Mouse (Mus musculus): ENCODE measurements around the gene Pick1.

Gene Pick1

GRCm38 (mm10) chr15:79229058-79229821, at the start of gene Pick1, which contains the start of gene Gm49486:
Gene Pick1, plus strand, starts transcription at chr15:79229173.
Gene Gm49486, plus strand, starts transcription at chr15:79229391.
- in situ Hi-C loops (cut with MboI, MseI), result loop anchor here in 1 of 2 experiments (5.0 kb wide), 1 partner anchor 238 kb away; no protein-coding TSS in a partner anchor

DNA sequence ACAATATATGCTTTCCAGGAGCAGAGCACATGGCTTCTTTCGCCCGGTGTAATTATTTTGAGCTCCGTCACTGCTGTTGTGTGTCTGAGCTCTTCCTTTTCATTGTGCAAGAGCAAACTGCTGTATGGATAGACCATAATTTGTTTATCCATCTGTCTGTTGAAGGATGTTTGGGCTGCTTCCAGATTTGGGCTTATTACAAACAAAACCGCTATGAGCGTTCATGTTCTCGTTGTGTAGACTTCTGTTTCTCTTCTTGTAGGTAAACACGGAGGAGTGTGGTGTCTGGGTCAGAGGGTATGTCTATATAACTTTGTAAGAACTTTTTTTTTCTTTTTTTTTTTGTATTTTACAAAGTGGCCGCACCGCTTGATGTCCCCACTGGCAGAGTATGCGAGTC, 43.8 kb upstream of the Pick1 start:
- in situ Hi-C loops (cut with MboI, MseI), result no loop called here

- in situ Hi-C loops (cut with MboI, MseI), result no loop called here
Measured at GRCm38 (mm10) chr15:79187819-79188218, 41.2 kb upstream of the Pick1 start.

GRCm38 (mm10) chr15:79191426-79191825, 37.5 kb upstream of the Pick1 start:
- in situ Hi-C loops (cut with MboI, MseI), result no loop called here

DNA sequence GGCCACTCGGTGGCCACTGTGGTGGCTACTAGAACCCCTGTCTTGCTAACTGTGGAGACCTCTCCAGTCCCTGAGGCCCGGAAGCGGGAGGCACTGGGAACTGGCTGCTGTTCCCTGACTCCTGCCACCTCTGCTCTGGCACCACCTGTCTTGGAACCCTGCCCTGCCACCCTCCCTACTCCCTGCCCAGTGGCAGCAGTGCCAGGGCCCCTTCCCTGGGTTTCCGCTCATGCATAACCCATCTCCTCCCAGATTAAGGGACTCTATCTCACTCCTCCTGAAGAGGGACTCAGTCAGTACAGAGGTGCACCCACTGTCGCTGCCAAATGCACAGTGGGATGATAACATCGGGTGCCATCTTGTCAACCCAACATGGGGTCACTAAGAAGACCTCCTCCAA, 36.5 kb upstream of the Pick1 start:
- in situ Hi-C loops (cut with MboI, MseI), result no loop called here

DNA sequence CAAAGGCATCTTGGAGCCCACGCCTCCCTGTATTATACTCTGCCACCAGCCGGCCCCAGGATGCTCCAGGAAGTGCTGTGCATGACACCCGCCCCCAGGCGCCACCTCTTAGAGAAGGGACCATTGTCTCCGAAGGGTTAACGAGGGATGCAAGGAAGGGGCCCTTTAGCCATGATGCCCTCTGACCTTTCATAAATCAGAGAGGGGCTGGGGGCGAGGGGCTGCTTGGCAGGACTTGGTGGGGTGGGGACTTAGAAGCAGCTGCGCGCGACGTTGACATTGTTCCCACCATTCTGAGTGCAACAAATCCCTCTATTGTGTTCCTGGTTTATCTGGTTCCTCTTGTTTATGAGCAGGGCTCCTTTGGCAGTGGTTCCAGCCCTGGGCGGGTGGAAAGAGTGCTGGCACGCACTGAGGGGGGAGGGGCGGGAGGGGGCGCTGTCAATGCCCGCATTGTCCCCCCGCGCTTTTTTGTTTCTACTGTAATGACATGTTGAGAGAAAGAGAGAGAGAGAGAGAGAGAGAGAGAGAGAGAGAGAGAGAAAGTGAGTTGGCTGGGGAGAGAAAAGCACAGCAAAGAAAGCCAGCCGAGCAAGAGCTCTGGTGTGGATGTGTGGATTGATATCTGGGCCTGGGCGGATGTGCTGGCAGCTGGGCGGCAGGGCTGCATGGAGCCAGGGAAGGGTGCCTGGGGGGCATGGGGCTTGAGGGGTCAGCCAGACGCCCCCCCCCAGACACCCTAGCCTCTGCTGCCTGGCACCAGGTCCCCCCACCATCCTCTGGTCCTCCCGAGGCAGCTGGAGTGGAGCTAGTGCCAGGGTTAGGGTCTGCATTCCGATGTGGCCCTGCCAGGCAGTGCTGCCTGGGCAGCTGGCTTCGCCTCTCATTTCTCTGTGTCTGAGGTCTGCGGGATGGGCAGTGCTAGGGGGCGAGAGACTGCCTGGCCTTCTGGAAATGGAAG, 35.8 kb upstream of the Pick1 start:
- in situ Hi-C loops (cut with MboI, MseI), result no loop called here

DNA sequence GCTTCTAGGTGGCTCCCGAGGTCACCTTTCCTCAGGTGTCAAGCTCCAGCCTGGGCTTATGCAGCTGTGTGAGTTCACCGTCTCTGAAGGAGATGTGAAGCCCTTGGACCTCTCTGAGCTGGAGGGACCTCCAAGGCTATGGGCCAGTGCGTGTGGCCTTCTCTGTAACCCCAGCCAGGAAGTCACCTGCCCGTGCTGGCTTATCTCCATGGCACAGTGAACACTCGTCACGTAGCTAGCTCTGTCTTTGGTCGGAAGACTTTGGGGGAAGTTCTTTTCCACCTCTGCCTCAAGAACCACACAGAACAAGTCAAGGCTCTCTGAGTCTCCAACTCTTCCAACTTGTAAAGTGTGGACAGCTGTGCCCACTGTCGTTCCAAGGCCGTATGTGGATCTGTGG, 34.9 kb upstream of the Pick1 start:
- in situ Hi-C loops (cut with MboI, MseI), result no loop called here

- in situ Hi-C loops (cut with MboI, MseI), result loop anchor here in 1 of 2 experiments (5.0 kb wide), 1 partner anchor 102 kb away; no protein-coding TSS in a partner anchor
Measured at GRCm38 (mm10) chr15:79194946-79195345, 34.0 kb upstream of the Pick1 start.

DNA sequence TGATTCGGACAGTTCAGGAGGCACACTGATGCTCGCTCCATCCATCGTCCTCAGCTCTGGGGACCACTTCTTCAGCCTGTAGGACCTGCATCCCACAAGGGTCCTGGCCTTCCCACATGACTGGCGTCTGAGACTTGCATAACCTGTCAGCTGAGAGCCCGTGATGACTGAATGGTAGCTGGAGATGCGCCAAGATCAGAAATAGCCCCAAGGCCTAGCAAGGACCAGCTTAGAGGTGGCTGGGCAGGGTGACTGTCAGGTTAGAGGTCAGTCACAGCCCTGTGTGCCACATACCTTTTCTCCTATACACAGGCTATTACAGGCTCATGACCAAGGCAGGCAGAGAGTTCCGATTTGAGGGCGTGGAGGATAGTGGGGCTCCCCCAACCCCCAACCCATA, 33.5 kb upstream of the Pick1 start:
- in situ Hi-C loops (cut with MboI, MseI), result loop anchor here in 1 of 2 experiments (5.0 kb wide), 1 partner anchor 102 kb away; no protein-coding TSS in a partner anchor

DNA sequence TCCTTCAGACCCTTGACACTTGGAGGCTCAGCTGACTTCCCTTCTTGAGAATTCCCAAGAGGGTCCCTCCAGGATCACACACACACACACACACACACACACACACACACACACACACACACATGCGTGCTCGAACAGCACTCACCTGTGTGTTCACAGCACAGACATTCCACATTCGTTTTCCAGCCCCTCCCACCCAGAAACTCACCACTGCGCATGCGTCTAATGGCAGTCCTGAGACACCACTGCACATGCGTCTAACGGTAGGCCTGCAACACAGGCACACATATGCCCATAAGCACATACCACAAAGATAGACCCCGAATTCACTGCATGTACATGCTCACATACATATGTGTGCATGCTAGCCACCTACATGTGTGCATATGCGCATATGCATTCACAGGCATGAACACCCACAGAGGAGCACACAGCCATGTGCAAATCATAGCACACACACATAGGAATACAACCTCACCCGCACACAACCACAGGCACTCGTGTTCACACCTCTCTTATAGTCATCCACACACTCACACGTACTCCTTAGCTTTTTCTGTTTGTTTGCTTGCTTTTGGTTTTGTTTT, 29.5 kb upstream of the Pick1 start:
- in situ Hi-C loops (cut with MboI, MseI), result loop anchor here in 1 of 2 experiments (5.0 kb wide), 1 partner anchor 98 kb away; no protein-coding TSS in a partner anchor

- in situ Hi-C loops (cut with MboI, MseI), result no loop called here
Measured at GRCm38 (mm10) chr15:79201491-79202150, 27.4 kb upstream of the Pick1 start.

DNA sequence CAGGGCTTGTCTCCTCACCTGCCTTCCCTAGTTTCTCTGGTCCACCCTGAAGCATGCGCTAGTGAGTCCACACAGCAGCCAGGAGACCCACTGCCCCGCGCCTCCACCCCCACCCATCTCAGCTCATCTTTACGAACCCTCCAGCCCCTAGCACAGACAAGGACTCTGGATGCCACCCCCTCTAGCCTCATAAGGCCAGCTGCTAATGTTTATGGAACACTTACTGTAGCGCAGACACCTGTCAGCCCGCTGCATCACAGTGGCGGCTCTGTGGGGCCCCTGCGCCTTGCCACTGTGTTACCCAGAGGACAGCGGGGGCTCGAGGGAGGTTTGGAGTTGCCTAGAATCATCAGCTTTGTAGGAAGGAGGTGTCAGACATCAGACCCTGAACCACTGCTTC, 26.4 kb upstream of the Pick1 start:
- in situ Hi-C loops (cut with MboI, MseI), result no loop called here

DNA sequence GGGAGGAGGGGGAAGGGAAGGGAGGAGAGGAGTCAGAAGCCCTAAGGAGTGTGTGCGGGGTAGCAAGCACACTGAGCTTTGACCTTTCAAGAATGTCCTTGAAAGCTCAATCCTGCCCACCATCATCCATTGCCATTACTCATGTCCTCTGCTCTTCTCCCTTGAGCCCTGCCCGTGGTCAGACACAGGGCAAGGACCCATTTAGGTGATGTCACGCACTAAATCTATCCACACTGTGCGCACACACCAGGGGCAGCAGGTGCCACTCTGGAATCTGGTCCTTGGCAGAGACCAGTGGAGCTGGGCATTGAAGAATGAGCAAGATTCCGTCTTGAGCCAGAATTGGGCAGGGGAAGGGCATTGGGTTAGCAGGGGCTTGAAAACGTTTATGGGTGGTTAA, 20.8 kb upstream of the Pick1 start:
- in situ Hi-C loops (cut with MboI, MseI), result no loop called here

DNA sequence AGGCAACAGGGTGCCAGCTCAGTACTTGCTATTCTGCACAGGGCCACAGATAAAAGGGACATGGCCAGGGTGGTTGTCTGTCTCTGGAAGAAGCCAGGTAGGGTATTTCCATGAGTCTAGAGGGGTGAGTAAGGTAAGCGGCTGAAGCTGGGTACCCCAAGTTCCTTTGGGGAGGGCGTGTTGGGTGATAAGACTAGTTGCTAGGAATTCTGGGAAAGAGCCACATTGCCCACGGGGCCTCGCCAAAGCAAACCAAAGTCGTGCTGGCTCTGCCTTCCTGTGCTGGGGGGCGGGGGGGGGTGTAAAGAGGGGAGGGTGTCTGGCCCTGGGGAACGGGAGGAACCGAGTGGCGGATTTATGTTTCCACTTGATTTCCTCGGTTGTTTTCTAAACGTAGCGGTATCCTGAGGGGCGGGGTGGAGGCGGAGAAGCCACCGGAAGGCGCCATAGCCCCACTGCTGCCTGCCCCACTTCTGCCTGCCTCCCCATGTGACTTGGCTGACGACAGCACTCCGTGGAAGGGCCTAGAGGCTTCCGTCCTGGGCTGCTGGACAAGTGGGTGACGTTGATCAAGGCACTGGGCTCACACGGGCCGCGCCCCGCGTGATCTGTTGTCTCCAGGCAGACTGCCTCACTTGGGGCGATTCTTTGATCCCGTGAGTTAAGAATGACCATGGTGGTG, 20.1 kb upstream of the Pick1 start:
- in situ Hi-C loops (cut with MboI, MseI), result no loop called here

- in situ Hi-C loops (cut with MboI, MseI), result no loop called here
Measured at GRCm38 (mm10) chr15:79210357-79210756, 18.6 kb upstream of the Pick1 start.

- in situ Hi-C loops (cut with MboI, MseI), result no loop called here
Measured at GRCm38 (mm10) chr15:79212750-79213446, 16.1 kb upstream of the Pick1 start.

- in situ Hi-C loops (cut with MboI, MseI), result no loop called here
Measured at GRCm38 (mm10) chr15:79213591-79213990, 15.4 kb upstream of the Pick1 start.

DNA sequence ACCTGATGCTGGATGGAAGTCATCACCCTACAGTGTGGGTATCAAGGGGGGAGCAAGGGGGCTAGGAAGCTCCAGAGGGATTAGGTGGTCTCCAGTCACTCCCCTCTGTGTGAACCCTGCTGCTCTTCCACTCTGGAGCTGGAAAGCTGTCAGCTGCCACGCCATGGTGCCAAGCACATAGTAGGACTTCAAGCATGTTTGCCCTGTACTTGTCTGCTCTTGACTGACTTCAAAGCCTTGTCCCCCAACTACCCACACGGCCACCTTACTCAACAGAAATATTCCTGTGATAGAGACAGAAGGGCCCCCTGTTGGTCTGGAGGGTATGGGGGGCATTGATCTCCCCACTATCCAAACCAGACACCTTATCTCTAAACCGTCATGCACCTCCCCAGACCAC, 12.8 kb upstream of the Pick1 start:
- in situ Hi-C loops (cut with MboI, MseI), result no loop called here

- in situ Hi-C loops (cut with MboI, MseI), result no loop called here
Measured at GRCm38 (mm10) chr15:79219572-79219971, 9.4 kb upstream of the Pick1 start.

DNA sequence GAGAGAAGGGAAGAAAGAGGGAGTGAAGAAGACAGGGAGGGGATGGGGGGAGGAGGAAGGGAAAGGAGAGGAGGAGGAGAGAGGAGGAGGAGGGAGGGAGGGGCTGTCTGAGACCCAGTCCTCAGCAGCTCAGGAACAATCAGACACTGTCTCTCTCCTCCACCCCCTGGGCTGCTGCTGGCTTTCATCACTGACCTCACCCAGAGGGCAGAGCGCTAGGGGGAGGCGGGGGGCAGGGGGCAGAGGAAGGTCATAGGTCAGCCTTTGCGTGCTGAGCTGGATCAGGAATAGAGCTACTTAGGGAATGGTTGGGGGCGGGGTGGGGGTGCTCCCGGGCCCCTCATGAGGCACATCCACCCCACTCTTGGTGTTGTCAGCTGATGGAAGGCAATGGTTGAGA, 5.3 kb upstream of the Pick1 start:
- in situ Hi-C loops (cut with MboI, MseI), result loop anchor here (5.0 kb wide), 2 partner anchors 244 to 424 kb away; no protein-coding TSS in a partner anchor

Data from T-helper 17 cell (primary cell).